Mouse (Mus musculus): ENCODE results near the gene Olfr414.

DNA sequence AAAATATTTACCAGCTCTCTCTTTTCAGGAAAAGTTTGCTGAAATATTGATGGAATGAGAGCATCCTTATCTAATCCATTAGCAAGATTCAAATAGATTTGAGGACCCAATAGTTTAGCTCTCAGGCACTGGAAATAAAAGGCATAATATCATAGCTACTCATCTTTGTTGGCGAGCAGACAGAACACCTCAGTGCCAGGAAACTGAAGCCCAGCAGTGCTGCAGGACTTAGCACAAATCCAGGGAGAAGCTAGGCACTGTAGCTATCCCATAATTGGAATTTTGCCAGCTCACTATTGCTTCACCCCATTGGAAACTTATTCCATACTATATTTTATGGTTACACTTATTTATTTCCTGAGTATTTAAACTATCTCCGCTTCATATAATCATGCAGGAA is 31.2 kb downstream of the Olfr414 start:
- TF ChIP-seq CTCF (IDR thresholded peaks at IDR 0.05; ENCODE audit: control insufficient read depth, insufficient read depth, insufficient read length) (no peak), USF1 (IDR thresholded peaks at IDR 0.05; ENCODE audit: low read depth) (no peak)
